Mouse (Mus musculus) gastrocnemius, adult 18-20 months (tissue): ENCODE measurements at regions not wholly inside any gene's neighbourhood (a gene's known extent, or its start where the extent isn't known, plus 50 kb on each side); places are given as distances from the start of the nearest gene placed in this dataset.
A peak's percentile ranks its signal among the peaks of the same experiment; 100 is the strongest.
"Not testable (repeated sequence)": the region's sequence is repeated elsewhere in the genome, so short reads cannot be mapped to it uniquely, and the experiment has no call there.

Experiments used
- DNase-seq: peaks from one replicate; pipeline ENCODE4 v3.0.0; 2021; ENCODE audit warnings: low spot score

- no peak for DNase-seq
Measured at GRCm38 (mm10) chr16:58137728-58138279, 270.4 kb upstream of the Dcbld2 start.

GRCm38 (mm10) chr16:58146479-58146878 lies 261.8 kb upstream of the Dcbld2 start:
- DNase-seq = no peak

GRCm38 (mm10) chr16:58155538-58155937 lies 252.7 kb upstream of the Dcbld2 start:
- no peak for DNase-seq

GRCm38 (mm10) chr16:58178744-58179401 lies 229.4 kb upstream of the Dcbld2 start:
- DNase-seq = no peak

- not testable (repeated sequence) for DNase-seq
Measured at GRCm38 (mm10) chr16:58179981-58180380, 228.3 kb upstream of the Dcbld2 start.

GRCm38 (mm10) chr16:58194619-58195497 lies 213.4 kb upstream of the Dcbld2 start:
- no peak for DNase-seq

GRCm38 (mm10) chr16:58211872-58212271 lies 196.4 kb upstream of the Dcbld2 start:
- peak; percentile 11 for DNase-seq

- no peak for DNase-seq
Measured at GRCm38 (mm10) chr16:58234686-58235085, 173.6 kb upstream of the Dcbld2 start.

GRCm38 (mm10) chr16:58236857-58237256 lies 171.4 kb upstream of the Dcbld2 start:
- no peak for DNase-seq

- no peak for DNase-seq
Measured at GRCm38 (mm10) chr16:58276281-58276680, 132.0 kb upstream of the Dcbld2 start.

- DNase-seq = no peak
Measured at GRCm38 (mm10) chr16:58281474-58281873, 126.8 kb upstream of the Dcbld2 start.

- DNase-seq = no peak
Measured at GRCm38 (mm10) chr16:58294457-58294856, 113.8 kb upstream of the Dcbld2 start.

- DNase-seq = no peak
Measured at GRCm38 (mm10) chr16:58295128-58295527, 113.1 kb upstream of the Dcbld2 start.

- peak; percentile 63 for DNase-seq
Measured at GRCm38 (mm10) chr16:58299495-58299894, 108.7 kb upstream of the Dcbld2 start.

- no peak for DNase-seq
Measured at GRCm38 (mm10) chr16:58300098-58300497, 108.1 kb upstream of the Dcbld2 start.

GRCm38 (mm10) chr16:58303555-58303954 lies 104.7 kb upstream of the Dcbld2 start:
- DNase-seq = peak; percentile 57

GRCm38 (mm10) chr16:58316889-58317455 lies 91.3 kb upstream of the Dcbld2 start:
- no peak for DNase-seq

- DNase-seq = peak; percentile 53
Measured at GRCm38 (mm10) chr16:58331087-58331486, 77.2 kb upstream of the Dcbld2 start.

GRCm38 (mm10) chr16:58343921-58344320 lies 64.3 kb upstream of the Dcbld2 start:
- no peak for DNase-seq

GRCm38 (mm10) chr16:58349354-58349753 lies 58.9 kb upstream of the Dcbld2 start:
- DNase-seq = peak; percentile 54

GRCm38 (mm10) chr16:58349802-58350201 lies 58.4 kb upstream of the Dcbld2 start:
- DNase-seq = no peak

GRCm38 (mm10) chr16:58352156-58352555 lies 56.1 kb upstream of the Dcbld2 start:
- DNase-seq = no peak
